Mouse (Mus musculus): ENCODE data around the gene Rrnad1.

Gene Rrnad1

GRCm38 (mm10) chr3:87951946-87952345, 21.4 kb upstream of the Rrnad1 start:
- in situ Hi-C loops (cut with MboI; ENCODE audit: low pct_unique_long_range_greater_than_20kb in 1 of 2, low sequenced_read_pairs in 2 of 2, unreplicated experiment in 1 of 2) = loop anchor here in 1 of 2 experiments (10.0 kb wide), 1 partner anchor 157 kb away; the partner anchor contains the start of genes Insrr and Ntrk1

GRCm38 (mm10) chr3:87949955-87950515, 19.5 kb upstream of the Rrnad1 start:
- in situ Hi-C loops (cut with MboI; ENCODE audit: low pct_unique_long_range_greater_than_20kb in 1 of 2, low sequenced_read_pairs in 2 of 2, unreplicated experiment in 1 of 2) = loop anchor here in 1 of 2 experiments (10.0 kb wide), 1 partner anchor 155 kb away; the partner anchor contains the start of genes Insrr and Ntrk1

GRCm38 (mm10) chr3:87949266-87949954, 18.9 kb upstream of the Rrnad1 start:
- in situ Hi-C loops (cut with MboI; ENCODE audit: low pct_unique_long_range_greater_than_20kb in 1 of 2, low sequenced_read_pairs in 2 of 2, unreplicated experiment in 1 of 2) = no loop called here

DNA sequence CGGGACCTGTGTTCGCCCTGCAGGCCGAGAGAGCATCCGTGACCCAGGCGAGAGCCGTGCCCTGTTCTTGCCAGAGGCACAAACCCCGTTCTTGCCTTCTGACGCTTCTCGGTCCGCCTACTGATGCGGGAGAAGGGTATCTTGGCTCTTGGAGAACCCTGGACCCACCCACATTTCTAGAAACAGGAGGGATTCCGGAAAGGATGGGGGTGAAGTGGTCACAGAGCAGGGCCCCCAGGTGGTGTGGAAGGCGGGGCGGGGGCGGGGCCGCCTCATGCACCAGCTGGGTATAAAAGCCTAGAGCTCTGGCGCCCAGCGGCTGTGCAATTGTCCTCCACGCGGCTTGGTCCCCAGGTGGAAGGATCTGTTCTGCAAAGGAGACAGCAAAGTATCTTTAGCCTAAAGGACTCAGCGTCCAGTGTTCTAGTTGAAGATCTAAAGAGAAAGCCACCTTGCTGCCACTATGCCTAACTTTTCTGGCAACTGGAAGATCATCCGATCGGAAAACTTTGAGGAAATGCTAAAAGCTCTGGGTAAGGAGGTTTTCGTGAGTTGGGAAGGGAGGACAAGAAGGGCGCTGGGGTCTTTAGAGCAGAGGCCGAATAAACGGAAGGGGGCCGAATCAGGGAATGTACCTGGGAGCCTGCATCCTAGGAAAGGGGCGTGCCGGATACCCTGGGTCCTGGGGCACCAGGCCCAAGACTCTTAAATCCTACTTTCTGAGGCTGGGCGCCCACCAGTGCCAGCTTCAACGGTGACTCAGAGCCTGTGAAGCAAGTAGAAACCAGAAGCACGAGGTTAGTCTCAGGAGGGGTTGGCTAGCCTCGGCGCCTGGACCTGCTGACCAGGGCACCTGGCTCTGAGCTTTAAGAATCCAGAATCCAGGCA, 18.1 kb upstream of the Rrnad1 start, which contains the start of gene Crabp2:
TSS of gene Crabp2 (plus strand) at position 289 of the 888 bp plus-strand sequence.
- in situ Hi-C loops (cut with MboI; ENCODE audit: low pct_unique_long_range_greater_than_20kb in 1 of 2, low sequenced_read_pairs in 2 of 2, unreplicated experiment in 1 of 2) = no loop called here

DNA sequence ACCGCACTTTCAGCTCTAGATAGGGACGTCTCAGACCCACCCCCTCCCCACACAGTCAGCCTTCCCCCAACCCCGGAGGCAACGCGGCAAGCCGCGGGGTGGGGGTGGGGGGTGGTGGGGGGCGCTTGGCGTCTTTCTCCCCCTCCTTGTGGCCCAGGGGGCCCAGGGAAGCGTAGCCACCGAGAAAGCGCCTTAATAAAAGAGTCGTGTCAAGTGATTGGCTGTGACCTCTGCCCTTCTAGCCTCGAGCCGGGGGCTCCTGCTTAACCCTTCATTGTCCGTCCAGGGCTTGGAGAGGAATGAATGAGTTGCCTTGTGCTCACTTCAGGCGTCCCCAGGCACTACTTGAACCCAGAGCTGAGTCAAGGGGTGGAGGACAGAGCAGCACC, 17.3 kb upstream of the Rrnad1 start:
- in situ Hi-C loops (cut with MboI; ENCODE audit: low pct_unique_long_range_greater_than_20kb in 1 of 2, low sequenced_read_pairs in 2 of 2, unreplicated experiment in 1 of 2) = no loop called here

GRCm38 (mm10) chr3:87947056-87947810, 16.7 kb upstream of the Rrnad1 start:
- in situ Hi-C loops (cut with MboI; ENCODE audit: low pct_unique_long_range_greater_than_20kb in 1 of 2, low sequenced_read_pairs in 2 of 2, unreplicated experiment in 1 of 2) = no loop called here

- in situ Hi-C loops (cut with MboI; ENCODE audit: low pct_unique_long_range_greater_than_20kb in 1 of 2, low sequenced_read_pairs in 2 of 2, unreplicated experiment in 1 of 2) = no loop called here
Measured at GRCm38 (mm10) chr3:87946541-87946860, 16.0 kb upstream of the Rrnad1 start.

DNA sequence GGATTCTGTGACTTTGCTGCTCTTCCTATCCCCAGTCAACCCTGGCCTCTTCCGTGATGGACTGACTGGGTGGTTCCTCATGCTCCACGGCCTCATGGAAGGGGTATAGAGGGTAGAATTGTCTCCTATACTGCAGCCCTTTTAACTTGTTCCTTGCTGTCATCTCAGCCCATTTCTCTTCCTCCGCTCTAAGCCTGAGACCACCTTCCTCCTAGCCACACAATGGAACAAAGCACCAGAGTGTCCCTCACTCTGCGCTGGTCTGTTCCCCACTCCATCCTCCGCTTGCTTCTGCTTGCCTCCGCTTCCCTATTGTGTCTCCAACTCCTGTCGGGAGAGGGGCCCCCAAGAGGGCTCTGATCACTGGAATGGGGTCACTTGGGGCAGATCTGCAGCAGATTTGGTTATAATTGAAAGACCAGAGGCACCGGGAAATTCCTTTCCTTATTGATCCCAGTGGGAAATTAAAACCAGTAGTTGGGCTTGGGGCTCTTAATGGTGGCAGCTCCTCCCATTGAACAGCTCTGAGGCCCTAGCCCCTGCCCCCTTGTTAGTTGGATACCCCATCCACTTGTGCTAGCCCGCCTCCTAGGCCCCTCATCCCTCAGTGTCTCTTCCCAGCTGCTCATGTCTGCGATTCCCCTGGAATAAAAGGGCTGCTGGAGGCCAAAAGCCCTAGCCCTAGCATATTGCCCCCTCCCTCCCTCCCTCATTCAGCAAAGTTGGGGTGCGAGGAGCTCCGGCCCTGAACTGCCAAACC, 15.4 kb upstream of the Rrnad1 start:
- in situ Hi-C loops (cut with MboI; ENCODE audit: low pct_unique_long_range_greater_than_20kb in 1 of 2, low sequenced_read_pairs in 2 of 2, unreplicated experiment in 1 of 2) = no loop called here

DNA sequence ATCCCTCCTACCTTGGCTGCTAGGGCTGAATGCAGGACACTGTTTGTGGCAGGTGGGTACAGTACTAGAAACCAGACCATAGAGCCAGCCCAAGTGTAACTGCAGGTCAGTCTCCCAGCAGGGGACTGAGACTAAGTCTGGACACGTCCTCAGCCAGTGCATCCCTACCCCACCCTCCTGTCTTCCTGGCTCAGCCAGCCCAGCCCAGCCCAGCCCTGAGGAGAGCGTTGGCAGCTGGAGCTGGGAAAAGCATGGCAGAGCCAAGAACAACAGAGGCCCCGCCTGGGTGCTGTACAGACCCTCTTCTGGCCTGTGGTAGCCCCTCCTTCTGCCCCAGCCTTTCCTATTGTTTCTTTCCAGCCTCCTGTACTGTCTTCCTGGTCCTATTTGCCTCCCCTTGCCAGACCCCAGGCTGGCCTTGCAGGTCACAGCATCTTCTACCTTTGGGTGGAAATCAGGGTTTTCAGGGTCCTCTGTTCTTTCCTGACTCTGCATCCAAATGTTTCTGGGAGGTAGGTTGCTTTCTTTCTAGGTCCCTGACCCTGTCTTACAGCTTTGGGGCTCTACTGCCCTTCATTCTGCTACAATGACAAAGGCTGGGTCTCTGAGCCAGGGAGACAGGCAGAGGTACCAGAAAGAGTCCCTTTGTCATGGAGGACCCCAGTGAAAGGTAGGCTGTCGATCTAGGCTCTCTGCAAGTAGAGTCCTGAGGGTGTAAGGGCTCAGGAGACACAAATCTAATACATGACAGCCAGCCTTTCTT, 14.5 kb upstream of the Rrnad1 start:
- in situ Hi-C loops (cut with MboI; ENCODE audit: low pct_unique_long_range_greater_than_20kb in 1 of 2, low sequenced_read_pairs in 2 of 2, unreplicated experiment in 1 of 2) = loop anchor here in 1 of 2 experiments (5.0 kb wide), 1 partner anchor 37 kb away; no protein-coding TSS in a partner anchor

- in situ Hi-C loops (cut with MboI; ENCODE audit: low pct_unique_long_range_greater_than_20kb in 1 of 2, low sequenced_read_pairs in 2 of 2, unreplicated experiment in 1 of 2) = loop anchor here in 1 of 2 experiments (5.0 kb wide), 1 partner anchor 39 kb away; no protein-coding TSS in a partner anchor
Measured at GRCm38 (mm10) chr3:87943586-87943985, 13.1 kb upstream of the Rrnad1 start.

DNA sequence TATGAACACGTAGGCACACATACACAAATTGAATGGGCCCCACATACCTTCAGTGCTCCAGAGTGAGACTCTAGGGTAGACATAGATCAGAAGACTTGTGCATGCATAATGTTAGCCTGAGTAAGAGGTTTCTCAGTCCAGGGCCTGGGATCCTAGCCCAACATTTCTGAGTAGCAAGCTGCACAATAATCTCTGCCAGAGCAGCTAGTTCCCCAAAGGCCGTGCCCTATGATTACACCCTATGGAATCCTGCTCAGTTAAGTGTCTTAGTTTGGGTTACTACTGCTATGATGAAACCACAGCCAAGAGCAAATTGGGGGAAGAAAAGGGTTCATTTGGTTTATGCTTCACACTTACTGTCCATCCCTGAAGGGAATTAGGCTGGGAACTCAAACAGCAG, 12.0 kb upstream of the Rrnad1 start:
- in situ Hi-C loops (cut with MboI; ENCODE audit: low pct_unique_long_range_greater_than_20kb in 1 of 2, low sequenced_read_pairs in 2 of 2, unreplicated experiment in 1 of 2) = loop anchor here in 1 of 2 experiments (5.0 kb wide), 1 partner anchor 40 kb away; no protein-coding TSS in a partner anchor

GRCm38 (mm10) chr3:87940611-87941010, 10.1 kb upstream of the Rrnad1 start:
- in situ Hi-C loops (cut with MboI; ENCODE audit: low pct_unique_long_range_greater_than_20kb in 1 of 2, low sequenced_read_pairs in 2 of 2, unreplicated experiment in 1 of 2) = loop anchor here in 1 of 2 experiments (5.0 kb wide), 1 partner anchor 42 kb away; no protein-coding TSS in a partner anchor

DNA sequence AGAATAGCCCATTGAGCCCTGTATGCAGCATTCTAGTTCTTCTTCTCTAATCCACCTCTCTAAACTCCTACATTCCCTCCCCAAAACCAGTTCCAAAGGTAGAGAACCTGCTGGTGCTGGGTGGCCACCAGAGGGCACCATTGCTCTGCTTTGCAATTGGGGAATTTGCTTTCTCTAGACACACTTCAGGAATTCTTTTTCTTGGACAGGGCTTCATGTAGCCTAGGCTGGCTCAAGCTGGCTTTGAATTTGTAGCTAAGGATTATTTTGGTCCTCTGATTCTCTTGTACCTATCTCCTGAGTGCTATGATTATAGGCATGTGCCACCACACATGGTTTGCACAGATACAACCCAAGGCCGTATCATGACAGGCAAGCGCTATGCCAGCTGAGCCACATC, 5.3 kb upstream of the Rrnad1 start:
- in situ Hi-C loops (cut with MboI; ENCODE audit: low pct_unique_long_range_greater_than_20kb in 1 of 2, low sequenced_read_pairs in 2 of 2, unreplicated experiment in 1 of 2) = no loop called here

- in situ Hi-C loops (cut with MboI; ENCODE audit: low pct_unique_long_range_greater_than_20kb in 1 of 2, low sequenced_read_pairs in 2 of 2, unreplicated experiment in 1 of 2) = no loop called here
Measured at GRCm38 (mm10) chr3:87935201-87935600, 4.7 kb upstream of the Rrnad1 start.

DNA sequence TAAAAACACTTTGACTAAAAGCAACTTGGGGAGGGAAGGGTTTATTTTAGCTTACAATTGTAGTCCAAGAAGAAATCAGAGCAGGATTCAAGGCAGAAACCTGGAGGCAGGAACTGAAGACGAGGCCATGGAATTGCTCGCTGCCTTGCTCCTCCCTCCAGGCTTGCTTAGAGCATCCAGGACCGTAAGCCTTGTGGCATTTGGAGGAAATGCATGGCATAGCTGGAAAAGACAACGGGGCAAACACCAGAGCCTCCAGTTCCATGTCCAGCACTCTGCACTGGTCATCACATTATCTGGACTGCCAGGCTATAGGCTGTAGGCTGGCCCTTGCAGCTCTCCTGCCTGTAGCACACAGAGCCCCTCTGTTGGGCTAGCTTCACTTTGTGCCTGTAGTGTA, 4.0 kb upstream of the Rrnad1 start:
- in situ Hi-C loops (cut with MboI; ENCODE audit: low pct_unique_long_range_greater_than_20kb in 1 of 2, low sequenced_read_pairs in 2 of 2, unreplicated experiment in 1 of 2) = no loop called here

- in situ Hi-C loops (cut with MboI; ENCODE audit: low pct_unique_long_range_greater_than_20kb in 1 of 2, low sequenced_read_pairs in 2 of 2, unreplicated experiment in 1 of 2) = no loop called here
Measured at GRCm38 (mm10) chr3:87934026-87934425, 3.5 kb upstream of the Rrnad1 start.

All from mouse embryonic stem cell (cell line).